Mouse (Mus musculus) Patski (cell line): ENCODE measurements at regions not wholly inside any gene's neighbourhood (a gene's known extent, or its start where the extent isn't known, plus 50 kb on each side); places are given as distances from the start of the nearest gene placed in this dataset.

Source experiments
- ATAC-seq: fragments of 100-300 bp; one replicate; pipeline ENCODE4 v1.8.0; 2021
- CTCF ChIA-PET: fragments of 350-600 bp; sonication (Branson Sonifier 250); formaldehyde crosslinking; loops from one replicate; lab custom pipeline; 2022; ENCODE audit warnings: inconsistent platforms; lab: Charles Lee
- POLR2A ChIA-PET: fragments of 350-600 bp; sonication (Branson Sonifier 250); formaldehyde crosslinking; loops from one replicate; lab custom pipeline; 2022; ENCODE audit warnings: antibody characterized with exemption, inconsistent platforms; lab: Charles Lee
- DNase-seq: peaks from one replicate; pipeline ENCODE4 v3.0.0-alpha.2; 2011; ENCODE audit warnings: low read depth, low spot score
- H3K27me3 ChIP-seq: fragments of 371-371 bp; one replicate; pipeline ENCODE4 v1.5.1; 2021
- CTCF ChIP-seq: fragments of 100-300 bp; IDR thresholded peaks from one replicate; pipeline ENCODE4 v1.5.1; 2021
- in situ Hi-C: fragments of 300-500 bp; cut with MboI; formaldehyde crosslinking; loops from 3 replicates; pipeline ENCODE4 v1.11.1; 2018; ENCODE audit warnings: low pct_unique_long_range_greater_than_20kb, mixed read lengths

DNA sequence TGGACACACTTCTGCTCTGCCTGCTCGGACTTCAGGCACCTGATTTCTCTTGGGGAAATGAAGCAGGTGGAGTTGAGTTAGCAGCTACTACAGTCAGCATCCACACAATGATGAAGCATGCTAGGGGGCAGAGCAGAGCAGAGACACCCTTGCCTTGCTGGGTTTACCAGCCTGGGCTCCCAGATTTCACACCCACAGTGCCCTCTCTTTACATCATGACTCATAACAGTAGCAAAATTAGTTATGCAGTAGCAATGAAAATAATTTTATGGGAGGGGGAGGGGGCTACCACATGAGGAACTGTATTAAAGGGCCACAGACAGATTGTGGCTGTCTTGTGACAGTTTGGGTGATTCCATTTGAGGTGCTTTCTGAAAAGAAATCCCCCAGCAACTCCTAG, 50.0 kb upstream of the Rflna start:
- CTCF ChIA-PET: interaction anchor here (0.8 to 3.5 kb wide), 2 partner anchors 8 to 15 kb away, joined by 3 to 14 read pairs; no protein-coding TSS in a partner anchor
- ATAC-seq (no peak), DNase-seq (no peak)
- no peak for TF ChIP-seq CTCF
- POLR2A ChIA-PET: no interaction called here
- H3K27me3 ChIP-seq: no peaks in the 10 kb centered on the region
- in situ Hi-C loops: no loop called here
